Mouse (Mus musculus): Measurements from ENCODE around the gene Usf2.

DNA sequence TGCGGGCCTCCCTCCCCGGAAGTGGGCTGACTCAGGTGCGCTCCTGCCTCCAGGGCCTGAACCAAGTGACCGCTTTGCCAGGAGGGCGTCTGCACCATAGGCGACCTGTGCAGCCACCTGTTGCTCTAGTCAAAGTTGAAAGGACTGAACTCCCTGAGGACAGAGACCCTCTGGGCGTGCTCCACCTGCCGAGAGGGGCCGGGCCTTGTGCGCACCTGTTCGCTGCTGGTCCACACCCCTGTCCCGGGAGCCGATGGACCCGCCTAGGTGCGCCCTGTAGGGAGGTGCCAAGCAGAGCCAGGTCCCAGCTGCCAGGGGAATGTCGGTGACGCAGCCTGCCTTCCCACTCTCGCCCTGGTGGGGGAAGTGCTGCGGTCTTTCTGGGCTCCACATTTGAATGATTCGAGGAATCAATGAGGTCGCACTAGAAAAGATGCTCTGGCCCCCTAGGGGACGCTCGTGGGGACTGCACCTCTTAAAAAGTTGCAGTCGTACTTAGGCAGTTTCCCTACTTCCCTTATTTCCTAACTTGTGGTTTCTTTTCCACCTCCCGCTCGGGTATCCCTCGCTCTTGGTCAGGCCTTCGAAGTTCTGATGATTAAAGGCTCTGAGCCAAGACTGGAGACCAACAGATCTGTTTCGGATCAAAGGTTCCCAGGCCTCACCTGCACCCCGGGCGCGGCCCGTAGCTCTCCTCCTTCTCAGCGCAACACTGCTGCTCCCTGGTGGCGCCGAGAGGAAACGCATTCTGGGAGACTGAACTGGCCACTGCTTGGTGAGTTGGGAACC lies 17.1 kb upstream of the Usf2 start, which contains the start of gene Fam187b:
- TF ChIP-seq POLR2A (IDR thresholded peaks at IDR 0.05; ENCODE audit: insufficient read depth, low read depth, low read length) (no peak), CTCF (IDR thresholded peaks at IDR 0.05) (peak; percentile 79), EP300 (IDR thresholded peaks at IDR 0.05; ENCODE audit: insufficient read depth, low read depth, low read length) (peak; percentile 84)
